Mouse (Mus musculus): ENCODE measurements around the gene Drg1. TPM values are rescaled to one million over a fixed set of nuclear protein-coding genes. Genes with fewer than 3 reads are reported as not detected.

The Drg1 gene
- 276 and 280 TPM in 2 replicates for polyA plus RNA-seq (2016; fragmentation: Nextera tagmentation; extraction: Ambion mirVana)

DNA sequence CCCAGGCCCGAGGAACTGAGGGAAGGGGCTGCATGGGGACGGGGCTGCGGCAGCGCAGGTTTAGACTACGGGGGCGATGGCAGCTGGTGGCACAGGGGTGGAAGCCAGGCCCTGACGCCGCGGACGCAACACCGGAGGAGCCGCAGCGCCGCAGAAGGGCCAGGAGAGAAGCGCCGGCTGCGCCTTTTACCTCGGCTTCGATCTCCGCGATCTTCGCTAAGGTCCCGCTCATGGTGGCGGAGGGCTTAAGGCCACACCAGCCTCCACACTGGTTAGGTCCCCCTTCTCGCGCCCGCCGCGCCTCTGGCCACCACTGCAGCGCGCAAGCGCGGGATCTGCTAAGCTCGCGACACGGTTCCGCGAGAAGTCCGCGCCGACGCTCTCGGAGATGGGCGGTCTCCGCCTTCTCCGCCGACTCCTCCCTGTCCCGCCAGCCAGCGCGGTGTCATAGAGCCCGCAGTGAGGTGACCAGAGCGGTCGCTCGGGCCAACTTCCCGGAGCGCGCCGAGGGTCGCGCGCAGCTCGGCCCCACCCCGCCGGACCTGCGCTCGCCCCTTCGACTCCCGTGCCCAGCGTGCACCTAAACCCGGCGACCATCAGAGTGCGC is at the start of gene Drg1:
Gene Drg1, minus strand, starts transcription at position 337 of the 607 bp plus-strand sequence.
- under 1% methylated on average over 72 of the region's 72 CpGs for WGBS
- Histone ChIP-seq H3K27ac (peak within 1 kb of the TSS; percentile 98), H3K27me3 (ENCODE audit: low read depth, poor library complexity, severe bottlenecking) (no peaks in the 10 kb centered on the region), H3K4me1 (peaks cover 18% of the 10 kb centered on the region), H3K4me3 (peak within 1 kb of the TSS; percentile 95), H3K9me3 (replicated peaks) (no peaks in the 10 kb centered on the region), H3K36me3 (peaks cover 35% of the 10 kb centered on the region)
- DNase-seq (ENCODE audit: low spot score) = peak; percentile 95

DNA sequence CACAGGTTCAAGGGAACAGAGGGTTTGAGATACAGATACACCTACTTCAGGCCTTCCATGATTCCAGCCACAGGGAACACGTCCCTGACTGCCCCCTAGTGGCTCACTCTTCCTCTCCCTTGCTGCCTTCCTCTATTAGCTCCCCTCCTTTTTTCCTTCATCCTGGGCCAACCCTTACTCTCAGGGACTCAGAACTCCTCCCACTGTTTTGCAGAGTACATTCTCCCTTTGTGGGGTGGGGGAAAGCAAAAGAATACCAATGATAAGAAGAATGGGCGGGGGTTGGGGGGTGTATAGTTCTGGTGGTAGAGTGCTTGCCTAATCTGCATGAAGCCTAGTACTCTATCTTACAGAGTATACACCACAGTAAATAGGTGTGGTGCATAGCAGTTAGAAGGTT is 47.9 kb upstream of the Drg1 start:
- DNase-seq (ENCODE audit: low spot score) = no peak
- H3K4me3 ChIP-seq = no peak overlapping the region
- WGBS = 34% methylated on average over 2 of the region's 2 CpGs
- H3K36me3 ChIP-seq = peaks cover 52% of the 10 kb centered on the region
- H3K9me3 ChIP-seq (replicated peaks) = no peaks in the 10 kb centered on the region
- H3K27me3 ChIP-seq (ENCODE audit: low read depth, poor library complexity, severe bottlenecking) = no peaks in the 10 kb centered on the region
- H3K4me1 ChIP-seq = no peaks in the 10 kb centered on the region
- H3K27ac ChIP-seq = no peak overlapping the region

DNA sequence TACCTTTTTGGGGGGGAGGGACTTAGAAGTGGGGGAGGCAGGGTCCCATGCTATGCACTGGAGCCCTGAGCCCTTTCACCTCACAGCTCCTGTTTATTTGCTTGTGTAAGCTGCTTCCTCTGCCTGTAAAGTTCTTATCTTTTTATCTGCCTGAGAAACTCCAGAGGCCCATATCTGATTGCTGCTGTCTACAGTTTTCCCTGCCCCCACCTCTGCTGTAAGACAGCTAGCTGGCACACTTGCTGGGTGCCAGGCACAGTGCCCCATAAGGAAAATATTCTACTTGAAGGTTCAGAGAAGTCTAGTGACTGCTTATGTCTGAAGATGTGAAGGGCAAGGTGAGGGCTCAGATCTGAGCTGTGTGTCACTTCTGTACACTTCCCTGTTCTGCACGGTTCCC is 47.1 kb upstream of the Drg1 start:
- Histone ChIP-seq H3K9me3 (replicated peaks) (no peaks in the 10 kb centered on the region), H3K36me3 (peaks cover 60% of the 10 kb centered on the region), H3K4me3 (no peak overlapping the region), H3K27me3 (ENCODE audit: low read depth, poor library complexity, severe bottlenecking) (no peaks in the 10 kb centered on the region), H3K27ac (no peak overlapping the region), H3K4me1 (no peaks in the 10 kb centered on the region)
- 97% methylated on average over 1 of the region's 1 CpGs for WGBS
- no peak for DNase-seq (ENCODE audit: low spot score)

DNA sequence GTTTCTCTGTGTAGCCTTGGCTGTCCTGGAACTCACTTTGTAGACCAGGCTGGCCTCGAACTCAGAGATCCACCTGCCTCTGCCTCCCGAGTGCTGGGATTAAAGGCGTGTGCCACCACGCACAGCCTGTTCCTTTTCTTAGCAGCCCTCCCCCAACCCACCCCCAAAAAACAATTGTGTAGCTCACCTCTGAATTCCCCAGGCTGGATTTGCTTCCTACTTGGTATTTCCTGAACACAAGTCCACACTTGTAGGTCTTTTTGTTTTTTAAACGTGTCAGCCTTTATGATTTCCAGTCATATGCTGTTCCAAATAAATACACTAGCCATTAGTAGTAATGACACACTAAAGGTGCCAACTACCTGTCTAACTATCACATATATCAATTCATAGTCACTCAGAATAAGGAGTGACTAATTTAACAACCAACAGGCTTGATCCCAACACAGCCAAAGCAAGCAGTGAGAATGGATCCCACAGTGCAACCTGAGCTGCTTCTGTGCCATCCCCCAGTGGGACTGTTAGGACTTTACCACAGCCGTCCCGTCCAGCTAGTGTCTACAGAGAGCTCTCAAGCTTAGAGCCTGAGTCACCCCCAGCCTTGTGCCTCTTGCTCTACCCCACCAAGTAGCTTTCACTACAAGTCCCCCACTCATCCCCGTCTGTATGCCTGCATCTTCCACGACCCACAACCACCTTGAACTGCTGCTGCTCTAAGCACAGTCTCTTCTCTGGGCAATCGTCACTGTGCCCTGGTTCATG is 45.6 kb upstream of the Drg1 start:
- H3K4me3 ChIP-seq = no peak overlapping the region
- 85% methylated on average over 10 of the region's 10 CpGs for WGBS
- no peaks in the 10 kb centered on the region for H3K9me3 ChIP-seq (replicated peaks)
- 0 out of 2 replicates have a peak overlapping the region, but pooled peaks have one; percentile 4 for H3K27ac ChIP-seq
- H3K4me1 ChIP-seq = no peaks in the 10 kb centered on the region
- no peaks in the 10 kb centered on the region for H3K27me3 ChIP-seq (ENCODE audit: low read depth, poor library complexity, severe bottlenecking)
- H3K36me3 ChIP-seq = peaks cover 73% of the 10 kb centered on the region
- no peak for DNase-seq (ENCODE audit: low spot score)

DNA sequence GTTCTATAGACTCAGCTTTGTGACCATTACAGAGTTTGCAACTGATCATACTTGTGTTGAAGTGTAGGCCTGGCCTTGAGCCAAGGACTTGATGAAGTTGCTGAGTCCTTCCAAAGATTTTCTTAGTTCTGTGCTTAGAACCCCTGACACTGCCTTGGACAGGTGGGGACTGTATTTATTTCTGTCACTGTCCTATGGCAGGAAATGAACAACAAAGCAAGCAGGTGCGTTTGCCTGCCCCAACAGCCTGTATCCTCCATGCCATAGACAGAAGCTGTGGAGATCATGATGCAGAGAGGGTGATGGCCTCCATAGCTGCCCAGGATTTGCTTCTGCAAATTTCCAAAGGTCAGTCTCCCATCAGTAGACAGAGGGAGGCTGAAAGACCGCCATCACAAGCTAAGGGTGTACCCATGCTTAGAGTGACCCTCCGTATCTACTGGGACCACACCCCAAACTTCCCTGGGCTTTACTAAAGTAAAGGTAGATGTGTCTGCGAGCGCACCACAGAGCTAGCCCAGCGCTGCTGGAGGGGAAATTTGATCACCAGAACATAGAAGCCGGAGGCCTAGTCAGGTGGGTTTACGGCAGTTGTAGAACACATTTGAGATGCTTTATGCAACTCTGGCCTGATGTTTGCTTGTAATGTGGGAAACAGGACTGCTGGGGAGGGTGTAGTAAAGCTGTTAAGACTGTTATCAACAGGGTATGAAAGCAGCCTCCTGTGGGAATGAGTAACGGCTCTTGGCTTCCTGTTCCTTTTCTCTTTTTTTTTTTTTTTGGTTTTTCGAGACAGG is 44.8 kb upstream of the Drg1 start:
- Histone ChIP-seq H3K27ac (no peak overlapping the region), H3K4me1 (no peaks in the 10 kb centered on the region), H3K4me3 (no peak overlapping the region), H3K36me3 (peaks cover 80% of the 10 kb centered on the region), H3K9me3 (replicated peaks) (no peaks in the 10 kb centered on the region), H3K27me3 (ENCODE audit: low read depth, poor library complexity, severe bottlenecking) (no peaks in the 10 kb centered on the region)
- no peak for DNase-seq (ENCODE audit: low spot score)
- WGBS = 89% methylated on average over 10 of the region's 10 CpGs

DNA sequence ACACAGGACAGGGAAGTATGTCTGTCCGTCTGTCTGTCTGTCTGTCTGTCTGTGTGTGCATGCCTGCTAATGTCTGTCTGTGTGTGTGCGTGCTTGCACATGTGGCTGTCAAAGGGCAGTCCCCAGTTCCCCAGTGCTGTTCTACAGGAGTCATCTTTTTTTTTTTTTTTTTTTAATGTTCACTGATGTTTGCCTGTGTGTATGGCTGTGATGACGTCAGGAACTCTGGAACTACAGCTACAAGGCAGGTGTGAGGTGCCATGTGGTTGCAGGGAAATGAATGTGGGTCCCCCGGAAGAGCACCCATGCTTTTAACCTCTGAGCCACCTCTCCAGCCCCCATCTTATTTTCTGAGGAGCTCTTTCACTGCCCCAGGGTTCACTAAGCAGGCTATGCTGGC is 43.7 kb upstream of the Drg1 start:
- no peak overlapping the region for H3K4me3 ChIP-seq
- H3K27me3 ChIP-seq (ENCODE audit: low read depth, poor library complexity, severe bottlenecking) = no peaks in the 10 kb centered on the region
- no peak overlapping the region for H3K27ac ChIP-seq
- peaks cover 91% of the 10 kb centered on the region for H3K36me3 ChIP-seq
- no peaks in the 10 kb centered on the region for H3K9me3 ChIP-seq (replicated peaks)
- no peak for DNase-seq (ENCODE audit: low spot score)
- no peaks in the 10 kb centered on the region for H3K4me1 ChIP-seq
- WGBS = 97% methylated on average over 4 of the region's 4 CpGs

DNA sequence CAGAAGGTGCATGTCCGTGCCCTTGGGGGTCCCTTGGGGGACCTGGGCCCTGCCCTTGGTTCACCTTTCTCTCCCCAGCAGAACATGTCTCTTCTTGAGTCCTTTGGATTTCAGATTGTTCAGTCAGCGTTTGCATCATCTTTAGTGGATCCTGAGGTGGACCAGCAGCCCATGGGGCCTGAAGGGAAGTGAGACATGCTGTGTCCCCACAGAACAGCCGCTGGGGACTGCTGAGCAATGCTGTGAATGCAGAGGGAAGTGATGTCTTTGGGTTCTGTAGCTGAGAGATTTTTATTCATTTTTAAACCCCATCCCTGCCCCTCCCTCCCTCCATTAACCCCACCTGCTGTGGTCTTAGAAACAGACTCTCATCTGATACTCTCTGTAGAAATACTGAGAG is 41.7 kb upstream of the Drg1 start:
- H3K4me3 ChIP-seq = no peak overlapping the region
- no peak for DNase-seq (ENCODE audit: low spot score)
- H3K27ac ChIP-seq = no peak overlapping the region
- H3K4me1 ChIP-seq = no peaks in the 10 kb centered on the region
- peaks cover 99% of the 10 kb centered on the region for H3K36me3 ChIP-seq
- no peaks in the 10 kb centered on the region for H3K27me3 ChIP-seq (ENCODE audit: low read depth, poor library complexity, severe bottlenecking)
- WGBS = 95% methylated on average over 3 of the region's 3 CpGs
- no peaks in the 10 kb centered on the region for H3K9me3 ChIP-seq (replicated peaks)

DNA sequence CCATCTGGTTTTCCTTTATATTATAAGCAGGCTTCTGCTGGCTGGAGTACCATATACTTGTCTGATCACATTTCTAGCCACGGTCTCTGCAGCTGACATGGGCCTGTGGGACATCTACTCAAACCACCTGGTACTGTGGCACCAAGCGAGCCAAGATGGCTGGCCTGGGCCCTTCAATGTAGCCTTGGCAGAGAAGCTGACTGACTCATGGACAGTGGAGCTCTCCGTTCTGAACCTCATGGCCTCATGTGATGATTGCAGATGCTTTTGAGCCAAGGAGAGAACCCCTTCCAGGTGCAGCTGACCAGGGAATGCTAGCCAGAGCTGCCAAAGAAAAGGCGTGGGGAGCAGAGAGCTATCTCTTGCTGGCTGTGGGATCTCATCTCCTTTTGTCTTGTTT is 39.6 kb upstream of the Drg1 start:
- Histone ChIP-seq H3K4me3 (no peak overlapping the region), H3K27me3 (ENCODE audit: low read depth, poor library complexity, severe bottlenecking) (no peaks in the 10 kb centered on the region), H3K4me1 (no peaks in the 10 kb centered on the region), H3K27ac (no peak overlapping the region), H3K36me3 (peaks cover 100% of the 10 kb centered on the region), H3K9me3 (replicated peaks) (no peaks in the 10 kb centered on the region)
- DNase-seq (ENCODE audit: low spot score) = no peak
- WGBS = 95% methylated on average over 4 of the region's 4 CpGs

DNA sequence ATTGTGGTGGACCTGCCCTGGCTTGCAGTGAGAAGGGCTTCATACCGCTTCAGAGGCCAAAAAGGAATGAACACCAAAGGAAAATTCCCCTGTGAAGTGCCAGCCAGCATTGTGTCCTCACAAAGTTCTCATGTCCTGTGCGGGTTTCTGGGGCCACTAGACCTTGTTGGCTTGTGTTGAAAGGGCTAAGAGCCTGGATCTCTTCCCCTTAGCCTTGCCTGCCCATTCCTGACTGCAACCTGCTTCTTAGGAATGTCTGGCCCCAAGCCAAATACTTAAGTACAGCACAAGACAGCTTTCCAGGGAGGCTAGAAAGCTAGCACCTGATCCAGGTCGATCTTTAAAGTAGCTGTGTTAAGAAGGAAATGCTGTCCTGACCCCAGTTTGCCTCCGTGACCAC is 36.6 kb upstream of the Drg1 start:
- Histone ChIP-seq H3K4me3 (no peak overlapping the region), H3K27ac (no peak overlapping the region)
- no peak for DNase-seq (ENCODE audit: low spot score)

DNA sequence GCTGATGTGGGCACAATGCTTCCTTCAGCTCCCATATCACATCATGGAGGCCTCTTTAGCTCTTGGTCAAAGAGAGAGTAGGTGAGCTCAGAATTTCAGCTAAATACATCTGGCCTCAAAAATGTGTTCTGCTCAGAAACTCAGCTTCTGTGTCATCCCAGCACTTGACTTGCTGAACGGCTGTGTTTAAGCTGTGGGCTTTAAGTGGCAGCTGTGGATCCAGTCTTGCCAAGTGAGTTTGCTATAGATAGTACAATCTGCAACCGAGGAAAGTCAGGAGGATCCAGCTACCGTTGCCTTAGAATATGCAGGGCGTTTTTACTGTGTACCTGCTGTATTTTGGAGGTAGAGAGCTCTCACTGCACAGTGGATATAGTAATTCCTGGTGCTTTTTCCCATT is 36.2 kb upstream of the Drg1 start:
- Histone ChIP-seq H3K4me3 (no peak overlapping the region), H3K27ac (no peak overlapping the region), H3K36me3 (peaks cover 100% of the 10 kb centered on the region), H3K27me3 (ENCODE audit: low read depth, poor library complexity, severe bottlenecking) (no peaks in the 10 kb centered on the region), H3K9me3 (replicated peaks) (no peaks in the 10 kb centered on the region), H3K4me1 (no peaks in the 10 kb centered on the region)
- 96% methylated on average over 4 of the region's 4 CpGs for WGBS
- no peak for DNase-seq (ENCODE audit: low spot score)

More for the DNA sequence above, 36.6 kb upstream of the Drg1 start:
- Histone ChIP-seq H3K9me3 (replicated peaks) (no peaks in the 10 kb centered on the region), H3K4me1 (no peaks in the 10 kb centered on the region), H3K36me3 (peaks cover 100% of the 10 kb centered on the region), H3K27me3 (ENCODE audit: low read depth, poor library complexity, severe bottlenecking) (no peaks in the 10 kb centered on the region)
- 88% methylated on average over 4 of the region's 4 CpGs for WGBS

DNA sequence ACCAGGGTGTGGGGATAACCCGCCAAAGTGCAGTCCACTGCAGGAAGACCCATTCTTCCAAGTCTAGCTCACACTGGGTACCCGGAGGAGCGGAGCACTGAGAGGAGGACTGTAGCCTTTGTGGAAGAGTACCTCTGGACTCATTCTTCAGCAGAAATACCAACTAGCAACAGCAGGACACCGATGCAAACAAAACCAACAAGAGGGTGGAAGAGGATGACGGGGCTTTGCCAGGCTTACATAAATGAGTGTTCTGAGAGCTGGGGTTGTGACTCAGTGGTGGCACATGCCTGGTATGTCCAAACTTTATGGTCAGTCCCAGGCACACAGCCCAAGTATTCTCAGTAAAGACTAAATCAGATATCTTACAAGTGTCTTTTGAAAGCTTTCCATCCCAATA is 34.9 kb upstream of the Drg1 start:
- DNase-seq (ENCODE audit: low spot score) = no peak
- Histone ChIP-seq H3K4me3 (no peak overlapping the region), H3K9me3 (replicated peaks) (no peaks in the 10 kb centered on the region), H3K27ac (no peak overlapping the region), H3K27me3 (ENCODE audit: low read depth, poor library complexity, severe bottlenecking) (no peaks in the 10 kb centered on the region), H3K36me3 (peaks cover 100% of the 10 kb centered on the region), H3K4me1 (peaks cover 4% of the 10 kb centered on the region; the same call in 1 of the 2 replicates)
- 98% methylated on average over 5 of the region's 5 CpGs for WGBS

DNA sequence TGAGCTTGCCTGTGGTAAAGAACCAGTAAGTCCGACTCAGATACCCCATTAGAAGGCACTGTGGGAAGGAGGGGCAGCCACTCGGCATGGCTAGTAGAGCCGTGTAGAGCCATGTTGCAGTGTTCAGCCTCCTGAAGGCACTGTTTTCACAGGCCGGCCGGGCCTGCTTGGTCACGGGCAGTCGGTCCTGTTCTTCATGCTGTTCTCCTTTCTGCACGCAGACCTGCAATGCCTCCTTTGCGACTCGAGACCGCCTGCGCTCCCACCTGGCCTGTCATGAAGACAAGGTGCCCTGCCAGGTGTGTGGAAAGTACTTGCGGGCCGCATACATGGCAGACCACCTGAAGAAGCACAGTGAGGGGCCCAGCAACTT is 32.6 kb upstream of the Drg1 start:
- 95% methylated on average over 14 of the region's 14 CpGs for WGBS
- peaks cover 100% of the 10 kb centered on the region for H3K36me3 ChIP-seq

More for the DNA sequence above, 32.6 kb upstream of the Drg1 start:
- no peaks in the 10 kb centered on the region for H3K9me3 ChIP-seq (replicated peaks)
- H3K27ac ChIP-seq = no peak overlapping the region
- no peak overlapping the region for H3K4me3 ChIP-seq
- H3K27me3 ChIP-seq (ENCODE audit: low read depth, poor library complexity, severe bottlenecking) = no peaks in the 10 kb centered on the region
- peaks cover 24% of the 10 kb centered on the region for H3K4me1 ChIP-seq
- no peak for DNase-seq (ENCODE audit: low spot score)

Measured in limb, embryonic 10.5 days (tissue).